Mouse (Mus musculus) CH12.LX (cell line): ENCODE data around the gene Treh.

ENCODE experiments used
- BHLHE40 ChIP-seq: IDR thresholded peaks from 2 replicates; pipeline ENCODE4 v1.6.1; 2011; ENCODE audit warnings: mild to moderate bottlenecking, low read depth, low read length, improper control_type of control experiment
- CHD1 ChIP-seq: IDR thresholded peaks from 2 replicates; pipeline ENCODE4 v1.6.1; 2012; ENCODE audit warnings: low read depth, low read length, improper control_type of control experiment, inconsistent platforms
- CTCF ChIP-seq, 2 experiments: IDR thresholded peaks in 1 of 2; conservative IDR thresholded peaks in 1 of 2; 2 replicates each; pipeline ENCODE4 v1.5.1; 2011 to 2012; ENCODE audit warnings: low read depth in 2 of 2, low read length in 2 of 2, improper control_type of control experiment in 1 of 2, inconsistent platforms in 1 of 2, mild to moderate bottlenecking in 1 of 2, moderate library complexity in 1 of 2
- IRF4 ChIP-seq: IDR thresholded peaks from 2 replicates; pipeline ENCODE4 v1.6.1; 2014; ENCODE audit warnings: low read depth, mild to moderate bottlenecking, inconsistent platforms, low read length, improper control_type of control experiment
- NRF1 ChIP-seq: IDR thresholded peaks from 2 replicates; pipeline ENCODE4 v1.6.1; 2014; ENCODE audit warnings: low read depth, mild to moderate bottlenecking, inconsistent platforms, low read length, improper control_type of control experiment, moderate library complexity
- POLR2A ChIP-seq: IDR thresholded peaks from 2 replicates; pipeline ENCODE4 v1.6.1; 2011; ENCODE audit warnings: low read depth, mild to moderate bottlenecking, improper control_type of control experiment, low read length
- POLR2AphosphoS2 ChIP-seq: IDR thresholded peaks from 2 replicates; pipeline ENCODE4 v1.6.1; 2011; ENCODE audit warnings: low read depth, low read length, improper control_type of control experiment
- UBTF ChIP-seq: IDR thresholded peaks from 2 replicates; pipeline ENCODE4 v1.6.1; 2012; ENCODE audit warnings: low read depth, mild to moderate bottlenecking, inconsistent platforms, low read length, improper control_type of control experiment, moderate library complexity
- ZNF384 ChIP-seq: IDR thresholded peaks from 2 replicates; pipeline ENCODE4 v1.6.1; 2012; ENCODE audit warnings: low read depth, low read length, improper control_type of control experiment, inconsistent platforms

DNA sequence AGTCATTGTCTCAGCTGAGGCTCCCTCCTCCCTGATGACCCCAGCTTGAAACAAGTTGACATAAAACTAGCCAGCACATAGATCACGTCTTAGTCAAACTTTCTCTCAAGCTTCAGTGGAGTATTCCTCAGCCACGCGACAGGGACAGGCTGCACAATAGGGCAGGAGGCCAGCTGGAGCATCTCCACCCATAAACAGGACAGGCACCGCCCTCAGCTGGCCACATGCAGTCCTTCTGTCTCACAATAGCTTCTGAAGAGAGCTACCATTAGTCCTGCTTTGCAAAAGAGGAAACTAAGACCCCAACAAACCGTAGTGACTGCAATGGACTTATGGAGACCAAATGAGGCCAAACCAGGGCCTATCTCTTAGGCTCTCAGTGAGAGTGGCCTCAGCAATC lies 27.6 kb upstream of the Treh start:
- TF ChIP-seq POLR2A (no peak), ZNF384 (no peak), BHLHE40 (no peak), CTCF (conservative IDR thresholded peaks at IDR 0.05 in 1 of 2, IDR thresholded peaks at IDR 0.05 in 1 of 2; ENCODE audit: low read depth in 2 of 2, low read length in 2 of 2) (peak in 1 of 2 experiments; percentile 28; a peak in 2 of 4 replicates), POLR2AphosphoS2 (no peak), IRF4 (no peak), CHD1 (no peak), UBTF (no peak), NRF1 (no peak)
